Mouse (Mus musculus): Measurements from ENCODE around the gene Patz1. TPM values are rescaled to one million over a fixed set of nuclear protein-coding genes. Genes with fewer than 3 reads are reported as not detected.
A peak's percentile ranks its signal among the peaks of the same experiment; 100 is the strongest.

Gene Patz1
- polyA plus RNA-seq, 1 experiment: 41.0 TPM

DNA sequence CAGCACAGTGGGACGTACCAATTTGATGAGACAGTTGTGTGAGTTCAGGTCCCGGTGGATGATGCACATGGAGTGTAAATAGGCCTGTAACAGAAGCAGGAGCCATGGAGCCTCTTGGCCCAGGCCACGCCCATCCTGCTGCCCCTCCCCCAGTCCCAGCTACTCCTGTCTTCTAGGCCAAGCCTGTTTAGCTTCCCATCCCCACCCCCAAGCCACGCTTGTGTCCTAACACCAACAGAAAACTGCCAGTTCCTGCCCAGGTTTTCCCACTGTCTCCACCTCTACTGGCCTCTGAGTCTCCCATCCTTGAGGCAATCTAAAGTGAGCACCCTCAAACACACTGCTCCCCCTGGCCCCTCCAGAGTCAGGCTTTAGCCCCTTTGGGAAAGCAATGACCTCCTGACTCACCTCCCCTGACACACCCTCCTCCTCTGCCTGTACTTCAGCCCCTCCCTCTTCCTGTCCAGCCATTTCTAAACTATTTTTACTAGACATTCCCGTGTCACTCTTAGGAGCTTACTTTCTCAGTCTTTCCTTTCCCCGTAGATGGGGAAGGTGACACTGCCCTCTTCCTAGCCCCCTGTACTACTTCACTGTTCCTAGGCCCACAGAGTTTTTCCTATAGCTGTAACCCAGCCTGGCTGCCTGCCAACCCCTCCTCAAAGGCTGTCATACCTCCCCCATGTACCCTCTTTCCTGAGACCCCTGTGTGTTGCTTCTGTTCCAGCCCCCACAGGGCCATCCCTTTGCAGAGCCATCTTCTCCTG lies 60.1 kb downstream of the Patz1 start:
- Histone ChIP-seq H3K4me1 (ENCODE audit: control insufficient read depth, insufficient read depth, low read length) (peaks cover 11% of the 10 kb centered on the region), H3K27me3 (ENCODE audit: control insufficient read depth, insufficient read depth, low read length) (no peaks in the 10 kb centered on the region), H3K27ac (ENCODE audit: insufficient read depth, low read length) (no peak overlapping the region), H3K4me3 (replicated peaks; ENCODE audit: insufficient read depth, low read depth, low read length) (no peak overlapping the region)
- no peak for TF ChIP-seq CTCF (IDR thresholded peaks at IDR 0.05; ENCODE audit: borderline replicate concordance, insufficient read depth, low read depth, low read length)
- no peak for TF ChIP-seq POLR2A (IDR thresholded peaks at IDR 0.05; ENCODE audit: borderline replicate concordance, insufficient read depth, low read length)
- DNase-seq: no peak
- WGBS: 49% methylated on average over 6 of the region's 6 CpGs

DNA sequence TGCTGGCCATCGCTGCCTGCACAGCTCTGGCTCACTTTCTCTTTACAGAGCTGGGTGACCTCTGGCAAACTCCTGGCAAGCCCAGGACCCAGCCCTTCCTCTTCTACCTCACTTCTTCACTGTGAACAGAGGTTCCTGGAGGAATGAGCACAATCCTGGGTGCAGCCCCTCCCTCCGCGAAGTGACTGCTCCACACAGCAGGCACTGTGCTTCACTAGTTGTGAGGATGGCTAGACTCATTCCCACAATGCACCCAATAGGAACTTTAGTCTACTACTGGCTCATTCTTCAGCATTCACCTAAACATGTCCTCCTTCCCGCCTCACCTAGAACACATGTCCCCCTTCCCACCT lies 60.6 kb downstream of the Patz1 start:
- Histone ChIP-seq H3K4me1 (ENCODE audit: control insufficient read depth, insufficient read depth, low read length) (peaks cover 11% of the 10 kb centered on the region), H3K27ac (ENCODE audit: insufficient read depth, low read length) (no peak overlapping the region), H3K27me3 (ENCODE audit: control insufficient read depth, insufficient read depth, low read length) (no peaks in the 10 kb centered on the region), H3K4me3 (replicated peaks; ENCODE audit: insufficient read depth, low read depth, low read length) (no peak overlapping the region)
- 82% methylated on average over 4 of the region's 4 CpGs for WGBS
- DNase-seq: no peak
- TF ChIP-seq CTCF (IDR thresholded peaks at IDR 0.05; ENCODE audit: borderline replicate concordance, insufficient read depth, low read depth, low read length) (no peak), POLR2A (IDR thresholded peaks at IDR 0.05; ENCODE audit: borderline replicate concordance, insufficient read depth, low read length) (no peak)

DNA sequence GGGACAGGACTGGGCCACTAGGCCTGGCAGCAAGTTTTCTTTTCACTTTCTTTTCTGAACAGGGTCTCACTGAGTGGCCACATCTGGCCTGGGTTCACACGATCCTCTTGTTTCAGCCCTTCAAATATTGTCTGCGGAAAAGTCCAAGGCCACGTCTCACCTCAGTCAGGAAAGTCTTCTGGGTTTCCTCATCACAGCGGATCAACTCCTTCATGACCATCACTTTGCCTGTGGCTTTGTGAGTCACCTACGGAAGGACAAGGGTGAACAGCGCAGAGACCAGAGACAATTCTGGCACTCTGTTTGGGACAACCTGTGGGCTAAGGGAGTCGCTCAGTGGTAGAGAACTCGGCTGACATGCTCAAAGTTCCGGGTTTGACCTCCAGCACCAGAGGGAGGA lies 63.5 kb downstream of the Patz1 start:
- 94% methylated on average over 9 of the region's 9 CpGs for WGBS
- H3K4me1 ChIP-seq (ENCODE audit: control insufficient read depth, insufficient read depth, low read length): peaks cover 8% of the 10 kb centered on the region; the same call in 1 of the 2 replicates
- H3K4me3 ChIP-seq (replicated peaks; ENCODE audit: insufficient read depth, low read depth, low read length): no peak overlapping the region
- TF ChIP-seq POLR2A (IDR thresholded peaks at IDR 0.05; ENCODE audit: borderline replicate concordance, insufficient read depth, low read length) (no peak), CTCF (IDR thresholded peaks at IDR 0.05; ENCODE audit: borderline replicate concordance, insufficient read depth, low read depth, low read length) (no peak)
- DNase-seq: no peak
- H3K27ac ChIP-seq (ENCODE audit: insufficient read depth, low read length): no peak overlapping the region
- no peaks in the 10 kb centered on the region for H3K27me3 ChIP-seq (ENCODE audit: control insufficient read depth, insufficient read depth, low read length)

DNA sequence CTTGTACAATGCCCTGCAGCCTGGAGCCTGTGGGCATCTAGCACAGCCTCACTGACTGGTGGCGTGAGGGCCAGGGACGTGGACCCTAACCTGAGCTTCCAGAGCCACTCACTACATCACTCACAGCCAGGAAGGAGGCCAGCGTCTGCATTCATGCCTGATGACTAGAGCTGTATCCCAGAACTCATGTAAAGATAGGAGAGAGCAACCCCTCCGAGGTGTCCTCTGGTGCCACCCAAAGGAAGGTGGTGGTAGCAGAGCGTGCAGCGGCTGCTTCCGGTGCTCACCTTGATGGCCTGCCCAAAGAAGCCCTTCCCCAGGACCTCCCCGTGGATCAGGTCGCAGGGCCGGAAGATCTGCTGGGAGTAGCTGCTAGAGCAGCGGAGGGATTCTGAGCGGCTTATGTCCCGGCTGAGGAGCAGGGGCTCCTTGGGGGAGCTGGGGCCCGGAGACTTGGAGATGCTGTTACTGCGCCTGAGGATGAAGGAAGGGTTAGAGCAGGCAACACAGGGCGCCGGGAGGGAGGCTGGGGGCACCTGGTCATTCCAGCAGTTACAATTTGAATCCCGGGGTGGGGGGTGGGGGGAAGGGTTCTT lies 64.4 kb downstream of the Patz1 start:
- 58% methylated on average over 18 of the region's 18 CpGs for WGBS

More for the DNA sequence above, 64.4 kb downstream of the Patz1 start:
- H3K4me1 ChIP-seq (ENCODE audit: control insufficient read depth, insufficient read depth, low read length): peaks cover 6% of the 10 kb centered on the region; the same call in 1 of the 2 replicates
- no peaks in the 10 kb centered on the region for H3K27me3 ChIP-seq (ENCODE audit: control insufficient read depth, insufficient read depth, low read length)
- no peak overlapping the region for H3K4me3 ChIP-seq (replicated peaks; ENCODE audit: insufficient read depth, low read depth, low read length)
- DNase-seq: no peak
- no peak overlapping the region for H3K27ac ChIP-seq (ENCODE audit: insufficient read depth, low read length)
- TF ChIP-seq POLR2A (IDR thresholded peaks at IDR 0.05; ENCODE audit: borderline replicate concordance, insufficient read depth, low read length) (no peak), CTCF (IDR thresholded peaks at IDR 0.05; ENCODE audit: borderline replicate concordance, insufficient read depth, low read depth, low read length) (peak; percentile 37; the same call in 1 of the 2 replicates)

Other genes with a start within 250 kb of the Patz1 start
- gene Sfi1, start 95.4 kb upstream of the Patz1 start, polyA plus RNA-seq (2012; rRNA removed): 24.1 and 26.6 TPM in 2 replicates
- gene Eif4enif1, start 86.5 kb upstream of the Patz1 start, polyA plus RNA-seq (2012; rRNA removed): 57.4 and 59.0 TPM in 2 replicates
- 83.2 and 85.9 TPM in 2 replicates for gene Drg1, start 22.5 kb upstream of the Patz1 start, polyA plus RNA-seq (2012; rRNA removed)
- 68.2 and 76.1 TPM in 2 replicates for gene Pik3ip1, start 41.5 kb downstream of the Patz1 start, polyA plus RNA-seq (2012; rRNA removed)
- gene Limk2, start 120.3 kb downstream of the Patz1 start, polyA plus RNA-seq (2012; rRNA removed): 201 and 206 TPM in 2 replicates
- gene Rnf185, start 163.5 kb downstream of the Patz1 start, polyA plus RNA-seq (2012; rRNA removed): 38.1 and 39.3 TPM in 2 replicates
- gene Pla2g3, start 199.4 kb downstream of the Patz1 start, polyA plus RNA-seq (2012; rRNA removed): 3.8 and 4.0 TPM in 2 replicates
- 103 and 106 TPM in 2 replicates for gene Inpp5j, start 215.9 kb downstream of the Patz1 start, polyA plus RNA-seq (2012; rRNA removed)
- 889 and 965 TPM in 2 replicates for gene Selenom, start 225.8 kb downstream of the Patz1 start, polyA plus RNA-seq (2012; rRNA removed)

Data from cerebellum, adult 2 months (tissue).